Mouse (Mus musculus): ENCODE results near the gene Rnf217. TPM values are rescaled to one million over a fixed set of nuclear protein-coding genes. Genes with fewer than 3 reads are reported as not detected.

Gene Rnf217
- total and polyA plus RNA-seq, 3 experiments = not detected

GRCm38 (mm10) chr10:31608441-31609065, 431 bp downstream of the Rnf217 start:
- Histone ChIP-seq H3K36me3 (replicated peaks in 1 of 2; ENCODE audit: control insufficient read depth in 1 of 2, insufficient read depth in 1 of 2, low read length in 1 of 2) (no peaks in the 10 kb centered on the region), H3K27me3 (replicated peaks) (no peaks in the 10 kb centered on the region), H3K4me3 (replicated peaks in 1 of 3; ENCODE audit: low read depth in 2 of 3, low read length in 2 of 3, poor library complexity in 1 of 3) (no peak overlapping the region), H3K9me3 (replicated peaks; ENCODE audit: low read length) (peaks cover 15% of the 10 kb centered on the region), H3K9ac (ENCODE audit: insufficient read depth, low read depth) (no peak overlapping the region), H3K4me1 (ENCODE audit: control insufficient read depth in 1 of 2, insufficient read depth in 2 of 2) (no peaks in the 10 kb centered on the region), H3K27ac (ENCODE audit: insufficient read depth, low read depth) (no peak overlapping the region), H3K4me2 (ENCODE audit: insufficient read depth, low read depth, poor library complexity, severe bottlenecking) (no peak overlapping the region), H3K79me2 (replicated peaks; ENCODE audit: control insufficient read depth, extremely low read depth, insufficient read depth, poor library complexity, severe bottlenecking) (no peaks in the 10 kb centered on the region)
- dilution Hi-C loops (cut with MboI; ENCODE audit: extremely low pct_ligation_motif_present, extremely low pct_unique_long_range_greater_than_20kb, low sequenced_read_pairs) (no loop called here), in situ Hi-C loops (cut with MboI; ENCODE audit: low pct_ligation_motif_present, low pct_unique_long_range_greater_than_20kb, low sequenced_read_pairs) (no loop called here)
- no peak for DNase-seq (ENCODE audit: extremely low read depth)
- no peak for TF ChIP-seq TCF12 (IDR thresholded peaks at IDR 0.05; ENCODE audit: low read depth, low read length)
- TF ChIP-seq ZNF384 (IDR thresholded peaks at IDR 0.05; ENCODE audit: low read depth, low read length) = no peak
- TF ChIP-seq TBP (conservative IDR thresholded peaks at IDR 0.05; ENCODE audit: low read depth, low read length) = no peak
- no peak for TF ChIP-seq JUN (IDR thresholded peaks at IDR 0.05; ENCODE audit: insufficient read depth, low read depth, low read length)
- TF ChIP-seq IRF4 (IDR thresholded peaks at IDR 0.05; ENCODE audit: low read depth, low read length) = no peak
- no peak for TF ChIP-seq MAFK (IDR thresholded peaks at IDR 0.05; ENCODE audit: insufficient replicate concordance, low read length)
- TF ChIP-seq EP300 (IDR thresholded peaks at IDR 0.05; ENCODE audit: low read length) = no peak
- no peak for TF ChIP-seq UBTF (IDR thresholded peaks at IDR 0.05; ENCODE audit: low read depth, low read length)
- TF ChIP-seq ZKSCAN1 (IDR thresholded peaks at IDR 0.05; ENCODE audit: borderline replicate concordance, low read depth, low read length) = no peak
- TF ChIP-seq CHD2 (IDR thresholded peaks at IDR 0.05; ENCODE audit: low read length) = no peak
- TF ChIP-seq KAT2A (IDR thresholded peaks at IDR 0.05; ENCODE audit: insufficient replicate concordance, low read length) = no peak
- TF ChIP-seq MEF2A (IDR thresholded peaks at IDR 0.05; ENCODE audit: borderline replicate concordance, low read depth, low read length) = no peak
- TF ChIP-seq NELFE (IDR thresholded peaks at IDR 0.05; ENCODE audit: low read depth, low read length) = no peak
- no peak for TF ChIP-seq GABPA (IDR thresholded peaks at IDR 0.05; ENCODE audit: insufficient replicate concordance, low read depth, low read length)
- TF ChIP-seq ELF1 (IDR thresholded peaks at IDR 0.05; ENCODE audit: low read depth, low read length) = no peak
- no peak for TF ChIP-seq USF2 (conservative IDR thresholded peaks at IDR 0.05; ENCODE audit: low read depth, low read length)

- H3K4me3 ChIP-seq (replicated peaks in 1 of 3; ENCODE audit: low read depth in 2 of 3, low read length in 2 of 3, poor library complexity in 1 of 3) = no peak overlapping the region
- no peak overlapping the region for H3K4me2 ChIP-seq (ENCODE audit: insufficient read depth, low read depth, poor library complexity, severe bottlenecking)
- no peaks in the 10 kb centered on the region for H3K27me3 ChIP-seq (replicated peaks)
- dilution Hi-C loops (cut with MboI; ENCODE audit: extremely low pct_ligation_motif_present, extremely low pct_unique_long_range_greater_than_20kb, low sequenced_read_pairs) = no loop called here
- TF ChIP-seq NRF1 (IDR thresholded peaks at IDR 0.05; ENCODE audit: low read depth, low read length) (no peak), GABPA (IDR thresholded peaks at IDR 0.05; ENCODE audit: insufficient replicate concordance, low read depth, low read length) (no peak), ETS1 (conservative IDR thresholded peaks at IDR 0.05; ENCODE audit: low read depth, low read length) (no peak), POLR2A (IDR thresholded peaks at IDR 0.05; ENCODE audit: low read depth, low read length) (no peak), MAZ (IDR thresholded peaks at IDR 0.05; ENCODE audit: low read depth, low read length) (no peak), TCF12 (IDR thresholded peaks at IDR 0.05; ENCODE audit: low read depth, low read length) (no peak), POLR2AphosphoS2 (IDR thresholded peaks at IDR 0.05; ENCODE audit: low read depth, low read length) (no peak), IRF4 (IDR thresholded peaks at IDR 0.05; ENCODE audit: low read depth, low read length) (no peak), JUND (conservative IDR thresholded peaks at IDR 0.05; ENCODE audit: low read depth, low read length) (no peak), MYC (IDR thresholded peaks at IDR 0.05; ENCODE audit: low read depth, low read length) (no peak), MAX (IDR thresholded peaks at IDR 0.05; ENCODE audit: low read length) (no peak), RAD21 (IDR thresholded peaks at IDR 0.05; ENCODE audit: low read depth, low read length) (no peak), ZMIZ1 (IDR thresholded peaks at IDR 0.05; ENCODE audit: low read depth, low read length) (no peak), UBTF (IDR thresholded peaks at IDR 0.05; ENCODE audit: low read depth, low read length) (no peak), TBP (conservative IDR thresholded peaks at IDR 0.05; ENCODE audit: low read depth, low read length) (no peak), CHD1 (IDR thresholded peaks at IDR 0.05; ENCODE audit: low read depth, low read length) (no peak), CTCF (conservative IDR thresholded peaks at IDR 0.05 in 1 of 2, IDR thresholded peaks at IDR 0.05 in 1 of 2; ENCODE audit: low read depth in 2 of 2, low read length in 2 of 2) (no peak), CHD2 (IDR thresholded peaks at IDR 0.05; ENCODE audit: low read length) (no peak), MEF2A (IDR thresholded peaks at IDR 0.05; ENCODE audit: borderline replicate concordance, low read depth, low read length) (no peak)
- peaks cover 15% of the 10 kb centered on the region for H3K9me3 ChIP-seq (replicated peaks; ENCODE audit: low read length)
- no peak overlapping the region for H3K9ac ChIP-seq (ENCODE audit: insufficient read depth, low read depth)
- no peak overlapping the region for H3K27ac ChIP-seq (ENCODE audit: insufficient read depth, low read depth)
- H3K36me3 ChIP-seq (replicated peaks in 1 of 2; ENCODE audit: control insufficient read depth in 1 of 2, insufficient read depth in 1 of 2, low read length in 1 of 2) = no peaks in the 10 kb centered on the region
- H3K4me1 ChIP-seq (ENCODE audit: control insufficient read depth in 1 of 2, insufficient read depth in 2 of 2) = no peaks in the 10 kb centered on the region
- no peaks in the 10 kb centered on the region for H3K79me2 ChIP-seq (replicated peaks; ENCODE audit: control insufficient read depth, extremely low read depth, insufficient read depth, poor library complexity, severe bottlenecking)
- in situ Hi-C loops (cut with MboI; ENCODE audit: low pct_ligation_motif_present, low pct_unique_long_range_greater_than_20kb, low sequenced_read_pairs) = no loop called here
- no peak for DNase-seq (ENCODE audit: extremely low read depth)
Measured at GRCm38 (mm10) chr10:31606981-31607867, 1.8 kb downstream of the Rnf217 start.
